Mouse (Mus musculus): ENCODE data around the gene Tmc3. TPM values are rescaled to one million over a fixed set of nuclear protein-coding genes. Genes with fewer than 3 reads are reported as not detected.

Gene Tmc3
- polyA plus RNA-seq, 1 experiment from 2014 or later, result 0.23 TPM

- no peak overlapping the region for H3K4me3 ChIP-seq (replicated peaks; ENCODE audit: low read length)
- H3K4me2 ChIP-seq (ENCODE audit: low read length), result no peak overlapping the region
- H3K9me3 ChIP-seq (ENCODE audit: control insufficient read depth, low read length), result no peaks in the 10 kb centered on the region
- WGBS, result 89% methylated on average over 6 of the region's 6 CpGs
- no peak for ATAC-seq
- H3K27me3 ChIP-seq (replicated peaks; ENCODE audit: control insufficient read depth, insufficient read depth, low read length), result no peaks in the 10 kb centered on the region
- H3K36me3 ChIP-seq (ENCODE audit: control insufficient read depth, insufficient read depth), result no peaks in the 10 kb centered on the region
- H3K9ac ChIP-seq (replicated peaks; ENCODE audit: low read depth, low read length), result no peak overlapping the region
- no peak overlapping the region for H3K27ac ChIP-seq (ENCODE audit: low read length)
- H3K4me1 ChIP-seq (replicated peaks; ENCODE audit: control insufficient read depth, insufficient read depth, low read length), result no peaks in the 10 kb centered on the region
Measured at GRCm38 (mm10) chr7:83643581-83643980, 58.9 kb downstream of the Tmc3 start.

GRCm38 (mm10) chr7:83644761-83645160 lies 60.0 kb downstream of the Tmc3 start:
- ATAC-seq, result no peak
- H3K4me3 ChIP-seq (replicated peaks; ENCODE audit: low read length), result no peak overlapping the region
- H3K4me1 ChIP-seq (replicated peaks; ENCODE audit: control insufficient read depth, insufficient read depth, low read length), result no peaks in the 10 kb centered on the region
- H3K27ac ChIP-seq (ENCODE audit: low read length), result no peak overlapping the region
- 84% methylated on average over 2 of the region's 2 CpGs for WGBS
- no peak overlapping the region for H3K9ac ChIP-seq (replicated peaks; ENCODE audit: low read depth, low read length)
- no peaks in the 10 kb centered on the region for H3K36me3 ChIP-seq (ENCODE audit: control insufficient read depth, insufficient read depth)
- H3K4me2 ChIP-seq (ENCODE audit: low read length), result no peak overlapping the region
- no peaks in the 10 kb centered on the region for H3K9me3 ChIP-seq (ENCODE audit: control insufficient read depth, low read length)
- no peaks in the 10 kb centered on the region for H3K27me3 ChIP-seq (replicated peaks; ENCODE audit: control insufficient read depth, insufficient read depth, low read length)

- Histone ChIP-seq H3K4me2 (ENCODE audit: low read length) (no peak overlapping the region), H3K27ac (ENCODE audit: low read length) (no peak overlapping the region), H3K9me3 (ENCODE audit: control insufficient read depth, low read length) (no peaks in the 10 kb centered on the region), H3K9ac (replicated peaks; ENCODE audit: low read depth, low read length) (no peak overlapping the region), H3K4me3 (replicated peaks; ENCODE audit: low read length) (no peak overlapping the region), H3K4me1 (replicated peaks; ENCODE audit: control insufficient read depth, insufficient read depth, low read length) (no peaks in the 10 kb centered on the region), H3K36me3 (ENCODE audit: control insufficient read depth, insufficient read depth) (no peaks in the 10 kb centered on the region), H3K27me3 (replicated peaks; ENCODE audit: control insufficient read depth, insufficient read depth, low read length) (no peaks in the 10 kb centered on the region)
- 88% methylated on average over 5 of the region's 5 CpGs for WGBS
- ATAC-seq, result no peak
Measured at GRCm38 (mm10) chr7:83645476-83645875, 60.7 kb downstream of the Tmc3 start.

DNA sequence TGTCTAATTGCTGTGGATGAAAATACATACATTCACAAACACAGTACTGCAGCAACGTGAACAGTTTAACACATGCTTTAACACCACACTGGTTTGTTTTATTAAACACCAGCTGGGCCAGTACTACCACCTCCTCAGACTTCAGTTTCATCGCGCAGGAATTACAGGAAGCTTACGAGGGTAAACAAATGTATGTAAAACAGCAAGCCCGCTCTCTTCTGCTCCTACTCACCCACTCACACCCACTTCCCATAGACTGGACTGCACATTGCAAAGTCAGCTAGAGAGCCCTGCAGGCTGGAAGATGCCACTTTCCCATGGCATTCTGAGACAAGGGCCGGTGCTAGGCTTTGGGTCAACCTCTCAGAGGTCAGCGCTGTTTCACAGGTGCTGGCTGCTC lies 64.1 kb downstream of the Tmc3 start:
- no peaks in the 10 kb centered on the region for H3K27me3 ChIP-seq (replicated peaks; ENCODE audit: control insufficient read depth, insufficient read depth, low read length)
- no peaks in the 10 kb centered on the region for H3K36me3 ChIP-seq (ENCODE audit: control insufficient read depth, insufficient read depth)
- 76% methylated on average over 7 of the region's 7 CpGs for WGBS
- H3K4me1 ChIP-seq (replicated peaks; ENCODE audit: control insufficient read depth, insufficient read depth, low read length), result no peaks in the 10 kb centered on the region
- no peak overlapping the region for H3K4me2 ChIP-seq (ENCODE audit: low read length)
- no peak overlapping the region for H3K27ac ChIP-seq (ENCODE audit: low read length)
- H3K4me3 ChIP-seq (replicated peaks; ENCODE audit: low read length), result no peak overlapping the region
- H3K9ac ChIP-seq (replicated peaks; ENCODE audit: low read depth, low read length), result no peak overlapping the region
- peak; percentile 23; the same call in 1 of the 2 replicates for ATAC-seq
- no peaks in the 10 kb centered on the region for H3K9me3 ChIP-seq (ENCODE audit: control insufficient read depth, low read length)

DNA sequence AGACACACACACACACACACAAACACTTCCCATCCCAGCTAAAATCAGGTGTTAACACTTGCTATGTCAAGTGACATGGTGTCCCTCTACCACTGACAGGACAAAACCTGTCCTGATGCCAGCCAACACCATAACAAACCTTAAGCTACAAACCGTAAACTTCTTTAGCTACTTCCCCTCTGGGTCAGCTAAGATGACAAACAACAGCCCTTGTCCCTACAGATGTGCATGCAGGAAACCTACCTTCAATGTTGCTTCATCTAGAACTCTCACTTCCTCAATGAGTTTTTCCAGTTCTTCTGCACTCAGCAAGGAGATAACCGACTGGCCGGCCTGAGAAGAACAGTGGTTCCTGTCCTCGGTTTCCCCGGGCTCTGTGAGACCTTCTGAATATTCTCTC lies 65.9 kb downstream of the Tmc3 start:
- no peaks in the 10 kb centered on the region for H3K4me1 ChIP-seq (replicated peaks; ENCODE audit: control insufficient read depth, insufficient read depth, low read length)
- H3K27me3 ChIP-seq (replicated peaks; ENCODE audit: control insufficient read depth, insufficient read depth, low read length), result no peaks in the 10 kb centered on the region
- no peaks in the 10 kb centered on the region for H3K9me3 ChIP-seq (ENCODE audit: control insufficient read depth, low read length)
- H3K4me2 ChIP-seq (ENCODE audit: low read length), result no peak overlapping the region
- no peak overlapping the region for H3K27ac ChIP-seq (ENCODE audit: low read length)
- H3K9ac ChIP-seq (replicated peaks; ENCODE audit: low read depth, low read length), result no peak overlapping the region
- 92% methylated on average over 5 of the region's 5 CpGs for WGBS
- no peak for ATAC-seq
- H3K36me3 ChIP-seq (ENCODE audit: control insufficient read depth, insufficient read depth), result no peaks in the 10 kb centered on the region
- no peak overlapping the region for H3K4me3 ChIP-seq (replicated peaks; ENCODE audit: low read length)

DNA sequence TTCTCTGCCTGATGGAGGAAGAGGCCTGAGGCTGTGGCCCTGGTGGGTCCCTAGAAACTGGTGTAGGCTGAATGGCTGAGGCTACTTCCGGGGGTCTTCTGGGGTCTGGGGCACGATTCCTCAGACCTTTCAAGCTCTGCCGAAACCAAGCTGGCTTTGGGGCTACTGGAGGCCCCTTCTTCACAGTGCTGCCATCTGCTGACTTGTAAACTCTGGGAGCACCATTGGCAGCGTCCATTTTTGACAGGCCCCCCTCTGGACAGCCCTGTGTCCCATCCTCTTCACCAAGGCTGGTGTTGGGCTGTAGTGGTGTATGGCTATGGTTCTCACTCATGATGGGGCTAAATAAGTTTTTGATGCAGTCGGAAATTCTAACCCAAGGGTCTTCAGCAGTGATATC lies 67.8 kb downstream of the Tmc3 start:
- no peak overlapping the region for H3K4me2 ChIP-seq (ENCODE audit: low read length)
- no peaks in the 10 kb centered on the region for H3K27me3 ChIP-seq (replicated peaks; ENCODE audit: control insufficient read depth, insufficient read depth, low read length)
- H3K27ac ChIP-seq (ENCODE audit: low read length), result no peak overlapping the region
- H3K9me3 ChIP-seq (ENCODE audit: control insufficient read depth, low read length), result no peaks in the 10 kb centered on the region
- WGBS, result 83% methylated on average over 5 of the region's 5 CpGs
- H3K4me1 ChIP-seq (replicated peaks; ENCODE audit: control insufficient read depth, insufficient read depth, low read length), result no peaks in the 10 kb centered on the region
- no peak overlapping the region for H3K4me3 ChIP-seq (replicated peaks; ENCODE audit: low read length)
- H3K36me3 ChIP-seq (ENCODE audit: control insufficient read depth, insufficient read depth), result no peaks in the 10 kb centered on the region
- H3K9ac ChIP-seq (replicated peaks; ENCODE audit: low read depth, low read length), result no peak overlapping the region
- no peak for ATAC-seq

DNA sequence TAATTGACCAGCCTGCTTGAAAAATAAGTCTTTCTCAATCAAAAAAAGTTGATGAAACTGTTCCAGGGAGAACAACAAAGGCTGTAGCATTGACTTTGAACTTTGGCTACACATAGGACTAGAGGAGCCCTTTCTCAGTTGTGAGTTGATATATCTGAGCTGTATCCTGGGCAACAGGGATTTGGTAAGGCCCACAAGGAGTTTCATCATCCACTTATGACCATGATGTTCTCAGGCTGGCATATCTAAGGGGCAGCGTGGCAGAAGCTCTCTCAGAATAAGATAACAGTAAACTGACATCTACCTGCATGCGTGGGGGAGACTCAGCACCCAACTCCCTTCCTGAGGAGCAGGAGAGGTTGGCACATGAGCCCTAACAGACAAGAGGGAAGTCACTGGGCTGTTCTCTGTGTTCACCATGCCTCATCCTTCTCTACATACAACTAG lies 68.9 kb downstream of the Tmc3 start:
- WGBS, result 96% methylated on average over 2 of the region's 2 CpGs
- no peak overlapping the region for H3K4me2 ChIP-seq (ENCODE audit: low read length)
- H3K27me3 ChIP-seq (replicated peaks; ENCODE audit: control insufficient read depth, insufficient read depth, low read length), result no peaks in the 10 kb centered on the region
- H3K9ac ChIP-seq (replicated peaks; ENCODE audit: low read depth, low read length), result no peak overlapping the region
- no peaks in the 10 kb centered on the region for H3K9me3 ChIP-seq (ENCODE audit: control insufficient read depth, low read length)
- ATAC-seq, result no peak
- no peak overlapping the region for H3K27ac ChIP-seq (ENCODE audit: low read length)
- H3K4me3 ChIP-seq (replicated peaks; ENCODE audit: low read length), result no peak overlapping the region
- H3K4me1 ChIP-seq (replicated peaks; ENCODE audit: control insufficient read depth, insufficient read depth, low read length), result no peaks in the 10 kb centered on the region
- H3K36me3 ChIP-seq (ENCODE audit: control insufficient read depth, insufficient read depth), result no peaks in the 10 kb centered on the region

- 89% methylated on average over 2 of the region's 2 CpGs for WGBS
- no peak overlapping the region for H3K4me2 ChIP-seq (ENCODE audit: low read length)
- no peaks in the 10 kb centered on the region for H3K36me3 ChIP-seq (ENCODE audit: control insufficient read depth, insufficient read depth)
- H3K4me3 ChIP-seq (replicated peaks; ENCODE audit: low read length), result no peak overlapping the region
- no peaks in the 10 kb centered on the region for H3K27me3 ChIP-seq (replicated peaks; ENCODE audit: control insufficient read depth, insufficient read depth, low read length)
- H3K4me1 ChIP-seq (replicated peaks; ENCODE audit: control insufficient read depth, insufficient read depth, low read length), result no peaks in the 10 kb centered on the region
- H3K27ac ChIP-seq (ENCODE audit: low read length), result no peak overlapping the region
- H3K9me3 ChIP-seq (ENCODE audit: control insufficient read depth, low read length), result no peaks in the 10 kb centered on the region
- ATAC-seq, result no peak
- H3K9ac ChIP-seq (replicated peaks; ENCODE audit: low read depth, low read length), result no peak overlapping the region
Measured at GRCm38 (mm10) chr7:83654196-83654595, 69.5 kb downstream of the Tmc3 start.

- Histone ChIP-seq H3K9me3 (ENCODE audit: control insufficient read depth, low read length) (no peaks in the 10 kb centered on the region), H3K9ac (replicated peaks; ENCODE audit: low read depth, low read length) (no peak overlapping the region), H3K4me1 (replicated peaks; ENCODE audit: control insufficient read depth, insufficient read depth, low read length) (no peaks in the 10 kb centered on the region), H3K4me3 (replicated peaks; ENCODE audit: low read length) (no peak overlapping the region), H3K4me2 (ENCODE audit: low read length) (no peak overlapping the region), H3K27me3 (replicated peaks; ENCODE audit: control insufficient read depth, insufficient read depth, low read length) (no peaks in the 10 kb centered on the region), H3K36me3 (ENCODE audit: control insufficient read depth, insufficient read depth) (no peaks in the 10 kb centered on the region), H3K27ac (ENCODE audit: low read length) (no peak overlapping the region)
- 76% methylated on average over 5 of the region's 5 CpGs for WGBS
- no peak for ATAC-seq
Measured at GRCm38 (mm10) chr7:83654938-83655630, 70.4 kb downstream of the Tmc3 start.

- Histone ChIP-seq H3K9ac (replicated peaks; ENCODE audit: low read depth, low read length) (no peak overlapping the region), H3K36me3 (ENCODE audit: control insufficient read depth, insufficient read depth) (no peaks in the 10 kb centered on the region), H3K27me3 (replicated peaks; ENCODE audit: control insufficient read depth, insufficient read depth, low read length) (no peaks in the 10 kb centered on the region), H3K9me3 (ENCODE audit: control insufficient read depth, low read length) (no peaks in the 10 kb centered on the region), H3K4me3 (replicated peaks; ENCODE audit: low read length) (no peak overlapping the region), H3K27ac (ENCODE audit: low read length) (no peak overlapping the region), H3K4me1 (replicated peaks; ENCODE audit: control insufficient read depth, insufficient read depth, low read length) (no peaks in the 10 kb centered on the region), H3K4me2 (ENCODE audit: low read length) (no peak overlapping the region)
- ATAC-seq, result no peak
- WGBS, result 64% methylated on average over 1 of the region's 1 CpGs
Measured at GRCm38 (mm10) chr7:83658716-83659115, 74.0 kb downstream of the Tmc3 start.

Data from forebrain, embryonic 16.5 days (tissue).